Mouse (Mus musculus): ENCODE results near the gene Klk10. TPM values are rescaled to one million over a fixed set of nuclear protein-coding genes. Genes with fewer than 3 reads are reported as not detected.
A peak's percentile ranks its signal among the peaks of the same experiment; 100 is the strongest.

The Klk10 gene
- polyA plus RNA-seq, 1 experiment from 2014 or later = not detected

- Histone ChIP-seq H3K4me3 (ENCODE audit: inconsistent target) (no peak overlapping the region), H3K36me3 (ENCODE audit: inconsistent target) (no peaks in the 10 kb centered on the region), H3K79me2 (ENCODE audit: inconsistent target) (no peaks in the 10 kb centered on the region), H3K27ac (no peak overlapping the region)
- 77% methylated on average over 6 of the region's 6 CpGs for WGBS (ENCODE audit: missing documents)
Measured at GRCm38 (mm10) chr7:43780241-43780640, 594 bp upstream of the Klk10 start.

- no peak overlapping the region for H3K27ac ChIP-seq
- no peaks in the 10 kb centered on the region for H3K36me3 ChIP-seq (ENCODE audit: inconsistent target)
- H3K79me2 ChIP-seq (ENCODE audit: inconsistent target) = no peaks in the 10 kb centered on the region
- no peak overlapping the region for H3K4me3 ChIP-seq (ENCODE audit: inconsistent target)
- 90% methylated on average over 11 of the region's 11 CpGs for WGBS (ENCODE audit: missing documents)
Measured at GRCm38 (mm10) chr7:43781541-43781940, 706 bp downstream of the Klk10 start.

GRCm38 (mm10) chr7:43782275-43783265, 1.7 kb downstream of the Klk10 start:
- H3K36me3 ChIP-seq (ENCODE audit: inconsistent target) = no peaks in the 10 kb centered on the region
- no peaks in the 10 kb centered on the region for H3K79me2 ChIP-seq (ENCODE audit: inconsistent target)
- H3K27ac ChIP-seq = no peak overlapping the region
- 11% methylated on average over 36 of the region's 36 CpGs for WGBS (ENCODE audit: missing documents)
- H3K4me3 ChIP-seq (ENCODE audit: inconsistent target) = no peak overlapping the region

- H3K27ac ChIP-seq = no peak overlapping the region
- H3K79me2 ChIP-seq (ENCODE audit: inconsistent target) = no peaks in the 10 kb centered on the region
- 100% methylated on average over 1 of the region's 1 CpGs for WGBS (ENCODE audit: missing documents)
- H3K36me3 ChIP-seq (ENCODE audit: inconsistent target) = no peaks in the 10 kb centered on the region
- H3K4me3 ChIP-seq (ENCODE audit: inconsistent target) = no peak overlapping the region
Measured at GRCm38 (mm10) chr7:43785286-43785685, 4.5 kb downstream of the Klk10 start.

GRCm38 (mm10) chr7:43788096-43788495, 7.3 kb downstream of the Klk10 start:
- H3K4me3 ChIP-seq (ENCODE audit: inconsistent target) = no peak overlapping the region
- no peaks in the 10 kb centered on the region for H3K79me2 ChIP-seq (ENCODE audit: inconsistent target)
- 82% methylated on average over 3 of the region's 3 CpGs for WGBS (ENCODE audit: missing documents)

GRCm38 (mm10) chr7:43789295-43789694, 8.5 kb downstream of the Klk10 start:
- H3K27ac ChIP-seq = no peak overlapping the region
- H3K79me2 ChIP-seq (ENCODE audit: inconsistent target) = no peaks in the 10 kb centered on the region
- WGBS (ENCODE audit: missing documents) = 71% methylated on average over 2 of the region's 2 CpGs
- H3K4me3 ChIP-seq (ENCODE audit: inconsistent target) = no peak overlapping the region
- no peaks in the 10 kb centered on the region for H3K36me3 ChIP-seq (ENCODE audit: inconsistent target)

More at GRCm38 (mm10) chr7:43788096-43788495, 7.3 kb downstream of the Klk10 start:
- Histone ChIP-seq H3K27ac (no peak overlapping the region), H3K36me3 (ENCODE audit: inconsistent target) (no peaks in the 10 kb centered on the region)

GRCm38 (mm10) chr7:43791591-43791990, 10.8 kb downstream of the Klk10 start, which contains the start of gene Klk9:
TSS of gene Klk9 (plus strand) at chr7:43791891.
- WGBS (ENCODE audit: missing documents) = 81% methylated on average over 7 of the region's 7 CpGs
- H3K36me3 ChIP-seq (ENCODE audit: inconsistent target) = no peaks in the 10 kb centered on the region
- no peaks in the 10 kb centered on the region for H3K79me2 ChIP-seq (ENCODE audit: inconsistent target)
- H3K4me3 ChIP-seq (ENCODE audit: inconsistent target) = no peak within 1 kb of the TSS
- no peak within 1 kb of the TSS for H3K27ac ChIP-seq

GRCm38 (mm10) chr7:43796355-43796754, 15.5 kb downstream of the Klk10 start:
- H3K79me2 ChIP-seq (ENCODE audit: inconsistent target) = no peaks in the 10 kb centered on the region
- WGBS (ENCODE audit: missing documents) = 36% methylated on average over 8 of the region's 8 CpGs
- H3K36me3 ChIP-seq (ENCODE audit: inconsistent target) = no peaks in the 10 kb centered on the region
- H3K27ac ChIP-seq = no peak overlapping the region
- H3K4me3 ChIP-seq (ENCODE audit: inconsistent target) = no peak overlapping the region

- no peaks in the 10 kb centered on the region for H3K79me2 ChIP-seq (ENCODE audit: inconsistent target)
- no peak within 1 kb of the TSS for H3K27ac ChIP-seq
- WGBS (ENCODE audit: missing documents) = 0% methylated on average over 27 of the region's 28 CpGs
- H3K36me3 ChIP-seq (ENCODE audit: inconsistent target) = no peaks in the 10 kb centered on the region
- peak within 1 kb of the TSS; percentile 8; the same call in 1 of the 2 replicates for H3K4me3 ChIP-seq (ENCODE audit: inconsistent target)
Measured at GRCm38 (mm10) chr7:43797333-43797769, 16.5 kb downstream of the Klk10 start, which contains the start of gene Klk8. TSS of gene Klk8 (plus strand) at chr7:43797577.

- H3K4me3 ChIP-seq (ENCODE audit: inconsistent target) = no peak overlapping the region
- 6% methylated on average over 13 of the region's 13 CpGs for WGBS (ENCODE audit: missing documents)
- H3K27ac ChIP-seq = no peak overlapping the region
- H3K79me2 ChIP-seq (ENCODE audit: inconsistent target) = no peaks in the 10 kb centered on the region
- H3K36me3 ChIP-seq (ENCODE audit: inconsistent target) = no peaks in the 10 kb centered on the region
Measured at GRCm38 (mm10) chr7:43797844-43798462, 17.1 kb downstream of the Klk10 start.

- Histone ChIP-seq H3K36me3 (ENCODE audit: inconsistent target) (no peaks in the 10 kb centered on the region), H3K27ac (no peak overlapping the region), H3K4me3 (ENCODE audit: inconsistent target) (no peak overlapping the region), H3K79me2 (ENCODE audit: inconsistent target) (no peaks in the 10 kb centered on the region)
- 72% methylated on average over 7 of the region's 7 CpGs for WGBS (ENCODE audit: missing documents)
Measured at GRCm38 (mm10) chr7:43799876-43800275, 19.0 kb downstream of the Klk10 start.

GRCm38 (mm10) chr7:43810994-43811393, 30.2 kb downstream of the Klk10 start, which contains the start of gene Klk7:
TSS of gene Klk7 (plus strand) at chr7:43811294.
- Histone ChIP-seq H3K4me3 (ENCODE audit: inconsistent target) (no peak within 1 kb of the TSS), H3K36me3 (ENCODE audit: inconsistent target) (no peaks in the 10 kb centered on the region), H3K79me2 (ENCODE audit: inconsistent target) (no peaks in the 10 kb centered on the region), H3K27ac (no peak within 1 kb of the TSS)
- 64% methylated on average over 5 of the region's 5 CpGs for WGBS (ENCODE audit: missing documents)

- no peak overlapping the region for H3K4me3 ChIP-seq (ENCODE audit: inconsistent target)
- 91% methylated on average over 7 of the region's 7 CpGs for WGBS (ENCODE audit: missing documents)
- H3K79me2 ChIP-seq (ENCODE audit: inconsistent target) = no peaks in the 10 kb centered on the region
- no peaks in the 10 kb centered on the region for H3K36me3 ChIP-seq (ENCODE audit: inconsistent target)
- H3K27ac ChIP-seq = no peak overlapping the region
Measured at GRCm38 (mm10) chr7:43815211-43815610, 34.4 kb downstream of the Klk10 start.

- no peaks in the 10 kb centered on the region for H3K79me2 ChIP-seq (ENCODE audit: inconsistent target)
- H3K27ac ChIP-seq = no peak overlapping the region
- H3K4me3 ChIP-seq (ENCODE audit: inconsistent target) = no peak overlapping the region
- H3K36me3 ChIP-seq (ENCODE audit: inconsistent target) = no peaks in the 10 kb centered on the region
Measured at GRCm38 (mm10) chr7:43816746-43817145, 35.9 kb downstream of the Klk10 start.

GRCm38 (mm10) chr7:43821581-43821980, 40.7 kb downstream of the Klk10 start:
- Histone ChIP-seq H3K79me2 (ENCODE audit: inconsistent target) (no peaks in the 10 kb centered on the region), H3K4me3 (ENCODE audit: inconsistent target) (no peak overlapping the region), H3K27ac (no peak overlapping the region), H3K36me3 (ENCODE audit: inconsistent target) (no peaks in the 10 kb centered on the region)
- 84% methylated on average over 7 of the region's 7 CpGs for WGBS (ENCODE audit: missing documents)

Data from macrophage (primary cell).